Mouse (Mus musculus) CH12.LX (cell line): Measurements from ENCODE around the gene Anks1b.

Source experiments
- CTCF ChIP-seq, 2 experiments: IDR thresholded peaks in 1 of 2; conservative IDR thresholded peaks in 1 of 2; 2 replicates each; pipeline ENCODE4 v1.5.1; 2011 to 2012; ENCODE audit warnings: low read depth in 2 of 2, low read length in 2 of 2, improper control_type of control experiment in 1 of 2, inconsistent platforms in 1 of 2, mild to moderate bottlenecking in 1 of 2, moderate library complexity in 1 of 2
- EP300 ChIP-seq: IDR thresholded peaks from 2 replicates; pipeline ENCODE4 v1.6.1; 2011; ENCODE audit warnings: low read length, improper control_type of control experiment
- HCFC1 ChIP-seq: IDR thresholded peaks from 2 replicates; pipeline ENCODE4 v1.6.1; 2012; ENCODE audit warnings: low read depth, mild to moderate bottlenecking, inconsistent platforms, low read length, improper control_type of control experiment
- MAX ChIP-seq: IDR thresholded peaks from 2 replicates; pipeline ENCODE4 v1.6.1; 2011; ENCODE audit warnings: low read length, improper control_type of control experiment
- POLR2A ChIP-seq: IDR thresholded peaks from 2 replicates; pipeline ENCODE4 v1.6.1; 2011; ENCODE audit warnings: low read depth, mild to moderate bottlenecking, improper control_type of control experiment, low read length
- SMC3 ChIP-seq: IDR thresholded peaks from 2 replicates; pipeline ENCODE4 v1.6.1; 2011; ENCODE audit warnings: low read depth, low read length, improper control_type of control experiment
- USF1 ChIP-seq: IDR thresholded peaks from 2 replicates; pipeline ENCODE4 v1.6.1; 2014; ENCODE audit warnings: low read depth, mild to moderate bottlenecking, inconsistent platforms, low read length, improper control_type of control experiment
- ZNF384 ChIP-seq: IDR thresholded peaks from 2 replicates; pipeline ENCODE4 v1.6.1; 2012; ENCODE audit warnings: low read depth, low read length, improper control_type of control experiment, inconsistent platforms

DNA sequence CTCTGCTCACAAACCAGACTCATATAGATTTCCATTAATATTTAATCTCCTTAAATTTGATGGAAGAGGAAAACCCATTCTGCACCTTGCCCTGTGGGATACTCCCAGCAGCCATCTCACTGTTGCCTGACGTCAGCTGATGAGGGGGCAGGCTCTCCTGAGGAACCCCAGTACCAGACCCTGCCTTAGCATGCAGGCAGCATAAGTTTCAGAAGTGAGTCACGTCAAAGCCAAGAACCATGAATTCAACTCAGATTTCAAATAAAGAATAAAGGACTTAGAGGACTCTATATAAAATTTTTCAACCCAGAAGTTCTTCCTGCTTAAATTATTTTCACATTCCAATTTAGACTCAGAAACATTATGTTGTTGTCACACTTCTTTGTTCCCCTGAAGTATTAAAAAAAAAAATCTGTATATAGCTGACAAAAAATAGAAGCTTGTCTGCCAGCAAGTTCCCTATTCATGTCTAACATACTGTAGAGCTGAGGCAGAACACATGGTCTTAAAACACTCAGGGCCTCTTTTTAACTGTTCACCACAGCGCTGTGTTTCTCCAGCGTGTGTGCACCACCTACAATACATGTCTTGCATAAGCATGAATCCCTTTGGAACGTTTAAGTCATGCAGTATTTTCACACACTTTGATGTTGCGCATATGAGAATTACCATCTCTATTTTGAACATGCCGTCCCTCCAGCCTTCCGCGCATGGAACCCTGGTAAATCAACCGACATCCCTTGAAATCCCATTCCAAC, 806.6 kb downstream of the Anks1b start:
- TF ChIP-seq EP300 = no peak
- TF ChIP-seq USF1 = no peak
- no peak for TF ChIP-seq POLR2A
- no peak for TF ChIP-seq HCFC1
- no peak for TF ChIP-seq SMC3
- TF ChIP-seq CTCF (conservative IDR thresholded peaks at IDR 0.05 in 1 of 2, IDR thresholded peaks at IDR 0.05 in 1 of 2; ENCODE audit: low read depth in 2 of 2, low read length in 2 of 2) = no peak
- TF ChIP-seq MAX = no peak
- TF ChIP-seq ZNF384 = no peak
